Mouse (Mus musculus): Measurements from ENCODE around the gene Prcc.
"Not testable (repeated sequence)": the region's sequence is repeated elsewhere in the genome, so short reads cannot be mapped to it uniquely, and the experiment has no call there.

The Prcc gene

GRCm38 (mm10) chr3:87905880-87906485, 20.6 kb upstream of the Prcc start, which contains the start of gene Hdgf:
TSS of gene Hdgf (plus strand) at chr3:87906321.
- DNase-seq = peak; percentile 92 to 96

- no peak for DNase-seq
Observed at GRCm38 (mm10) chr3:87903821-87904220, 18.4 kb upstream of the Prcc start.

- not testable (repeated sequence) for DNase-seq
Observed at GRCm38 (mm10) chr3:87901959-87902358, 16.6 kb upstream of the Prcc start.

GRCm38 (mm10) chr3:87901036-87901624, 15.7 kb upstream of the Prcc start:
- DNase-seq = no peak

GRCm38 (mm10) chr3:87899776-87900175, 14.4 kb upstream of the Prcc start:
- no peak for DNase-seq

- no peak for DNase-seq
Observed at GRCm38 (mm10) chr3:87899266-87899665, 13.9 kb upstream of the Prcc start.

GRCm38 (mm10) chr3:87893367-87893905, 8.0 kb upstream of the Prcc start:
- DNase-seq = no peak

- DNase-seq = no peak
Observed at GRCm38 (mm10) chr3:87891481-87891880, 6.1 kb upstream of the Prcc start.

- DNase-seq = not testable (repeated sequence)
Observed at GRCm38 (mm10) chr3:87887400-87887799, 2.0 kb upstream of the Prcc start.

- DNase-seq = no peak
Observed at GRCm38 (mm10) chr3:87886416-87886815, 1.0 kb upstream of the Prcc start.

GRCm38 (mm10) chr3:87886004-87886365, 577 bp upstream of the Prcc start:
- peak; percentile 48 to 63 for DNase-seq

- DNase-seq = peak in 1 of 2 experiments; percentile 74
Observed at GRCm38 (mm10) chr3:87884708-87885251, 628 bp downstream of the Prcc start.

GRCm38 (mm10) chr3:87884291-87884690, 1.1 kb downstream of the Prcc start:
- no peak for DNase-seq

GRCm38 (mm10) chr3:87877730-87878129, 7.7 kb downstream of the Prcc start:
- DNase-seq = no peak

GRCm38 (mm10) chr3:87864111-87864510, 21.3 kb downstream of the Prcc start:
- not testable (repeated sequence) for DNase-seq

GRCm38 (mm10) chr3:87859813-87860212, 25.6 kb downstream of the Prcc start:
- DNase-seq = peak; percentile 53 to 57

GRCm38 (mm10) chr3:87857666-87858065, 27.7 kb downstream of the Prcc start:
- no peak for DNase-seq

GRCm38 (mm10) chr3:87855936-87856335, 29.5 kb downstream of the Prcc start:
- DNase-seq = no peak

GRCm38 (mm10) chr3:87854795-87855568, 30.4 kb downstream of the Prcc start:
- DNase-seq = peak in 1 of 2 experiments; percentile 14

- peak in 1 of 2 experiments; percentile 33 for DNase-seq
Observed at GRCm38 (mm10) chr3:87849117-87849516, 36.3 kb downstream of the Prcc start.

GRCm38 (mm10) chr3:87847680-87848079, 37.7 kb downstream of the Prcc start:
- peak; percentile 77 to 86 for DNase-seq

- DNase-seq = peak; percentile 78 to 83
Observed at GRCm38 (mm10) chr3:87846650-87847110, 38.7 kb downstream of the Prcc start, which contains the start of gene Sh2d2a. TSS of gene Sh2d2a (plus strand) at chr3:87846755.

- peak; percentile 41 to 46 for DNase-seq
Observed at GRCm38 (mm10) chr3:87846186-87846585, 39.2 kb downstream of the Prcc start.
